Mouse (Mus musculus): Measurements from ENCODE around the gene Musk.

Gene Musk

DNA sequence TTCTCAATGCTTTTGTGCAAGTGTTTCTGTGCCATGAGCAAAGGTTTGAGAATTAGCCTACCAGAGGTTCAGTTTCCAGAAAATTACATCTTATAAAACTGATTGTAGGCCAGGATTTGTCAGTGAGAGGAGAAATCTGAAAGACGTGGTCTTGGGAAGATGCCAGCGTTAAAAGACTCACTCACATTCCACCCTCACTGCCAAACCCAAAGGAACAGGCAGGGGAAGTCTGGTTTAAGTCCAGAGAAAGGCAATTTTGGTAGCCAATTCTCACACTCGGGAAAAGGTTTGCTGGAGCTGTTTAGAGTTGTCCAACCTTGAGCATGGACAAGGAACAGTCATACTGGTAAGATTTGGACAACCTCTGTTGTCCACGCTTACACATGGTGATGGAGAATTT lies 131.6 kb downstream of the Musk start:
- no peak for DNase-seq (ENCODE audit: low spot score)

DNA sequence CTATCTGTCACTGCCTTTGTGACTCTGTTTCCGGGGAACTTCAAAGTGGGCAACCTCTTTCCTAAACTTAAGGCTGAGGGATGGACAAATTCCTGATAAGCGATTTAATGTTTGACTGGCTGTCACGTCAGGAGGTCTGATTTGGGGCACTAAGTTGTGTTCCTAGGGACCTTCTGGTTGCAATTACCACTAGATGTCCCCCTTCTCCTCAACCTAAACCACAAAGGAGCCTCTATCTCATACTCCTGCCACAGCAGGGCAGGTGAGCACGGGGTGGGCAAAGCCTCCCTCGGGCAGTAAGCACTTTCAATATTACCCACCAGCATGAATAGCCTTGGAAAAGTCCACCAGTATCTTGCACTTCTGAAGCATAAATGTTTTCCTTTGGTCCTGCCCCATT lies 133.5 kb downstream of the Musk start:
- no peak for DNase-seq (ENCODE audit: low spot score)

DNA sequence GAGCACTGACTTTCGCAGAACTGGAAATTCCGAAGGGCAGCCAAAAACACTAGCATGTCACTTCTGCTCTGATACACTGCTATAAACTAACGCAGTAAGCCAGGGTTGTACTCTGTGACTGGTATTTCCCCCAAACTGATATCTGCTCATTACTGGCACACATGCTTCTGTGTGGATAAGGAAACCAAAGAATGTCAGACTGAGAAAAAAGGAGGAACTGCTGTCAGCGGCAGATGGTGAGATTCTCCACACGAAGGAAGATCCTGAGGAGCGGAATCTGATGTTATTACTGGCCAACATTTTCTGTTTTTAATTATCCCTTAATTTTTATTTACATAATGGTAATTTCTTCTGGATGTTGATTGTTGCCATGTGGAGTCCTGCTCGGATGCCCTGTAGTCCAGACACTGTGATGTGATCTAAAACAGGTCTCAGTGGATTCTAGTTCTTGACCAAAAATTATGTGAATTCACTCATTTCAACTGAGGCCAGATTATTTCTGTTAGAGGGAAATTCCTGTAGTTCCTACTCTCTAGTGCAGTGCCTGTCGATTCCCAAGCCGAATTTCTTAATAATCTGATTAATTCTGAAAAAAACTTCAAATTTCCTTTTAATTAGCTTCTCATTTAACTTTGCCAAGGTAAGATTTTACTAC lies 137.6 kb downstream of the Musk start:
- no peak for DNase-seq (ENCODE audit: low spot score)
